Mouse (Mus musculus): Measurements from ENCODE around the gene Apba2. TPM values are rescaled to one million over a fixed set of nuclear protein-coding genes. Genes with fewer than 3 reads are reported as not detected.

Apba2 gene
- under 1 TPM; 0.27 to 0.39 TPM for total RNA-seq (2021)
- long read RNA-seq, experiment 1, result 0 reads
- long read RNA-seq, experiment 2, result 0 reads

DNA sequence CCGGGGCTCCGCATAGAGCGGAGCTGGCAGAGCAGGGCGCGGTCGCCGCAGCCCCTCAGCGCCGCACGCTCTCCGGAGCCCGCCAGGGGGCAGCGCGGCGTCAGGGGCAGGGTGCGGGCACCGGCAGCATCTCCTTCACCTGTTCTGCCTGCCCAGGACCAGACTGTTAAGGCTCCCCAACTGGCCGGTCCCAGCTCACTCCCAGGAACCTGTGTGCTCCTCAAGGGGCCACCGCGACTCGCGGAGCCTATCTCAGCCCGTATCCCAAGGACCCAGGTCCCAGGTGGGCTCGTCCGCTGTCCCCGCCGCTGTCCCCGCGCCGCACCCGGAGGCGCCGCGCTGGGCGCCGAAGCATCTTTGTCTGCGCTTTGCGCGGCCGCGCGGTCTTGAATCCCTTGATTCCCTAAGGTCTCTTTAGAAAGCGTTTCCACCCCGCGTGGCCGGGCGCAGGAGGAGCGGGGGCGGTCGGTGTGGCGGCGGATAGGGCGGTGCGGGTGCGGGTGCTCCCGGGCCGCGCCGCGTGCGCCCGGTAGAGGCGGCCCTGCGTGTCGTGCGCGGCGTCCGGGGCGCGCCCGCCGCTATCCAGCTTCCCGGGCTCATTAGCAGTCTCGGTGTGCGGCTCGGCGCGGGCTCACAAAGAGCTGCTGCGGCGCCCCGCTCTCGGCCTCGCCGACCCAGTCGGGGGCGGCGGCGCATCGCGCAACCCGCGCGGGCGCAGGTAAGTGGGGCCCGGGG lies at the start of gene Apba2:
Gene Apba2, plus strand, starts transcription at position 171 of the 735 bp plus-strand sequence.
- intact Hi-C loops (cut with DNase I; ENCODE audit: low total_unique reads), result loop anchor here (5.0 kb wide), 2 partner anchors 39 to 241 kb away; no protein-coding TSS in a partner anchor

DNA sequence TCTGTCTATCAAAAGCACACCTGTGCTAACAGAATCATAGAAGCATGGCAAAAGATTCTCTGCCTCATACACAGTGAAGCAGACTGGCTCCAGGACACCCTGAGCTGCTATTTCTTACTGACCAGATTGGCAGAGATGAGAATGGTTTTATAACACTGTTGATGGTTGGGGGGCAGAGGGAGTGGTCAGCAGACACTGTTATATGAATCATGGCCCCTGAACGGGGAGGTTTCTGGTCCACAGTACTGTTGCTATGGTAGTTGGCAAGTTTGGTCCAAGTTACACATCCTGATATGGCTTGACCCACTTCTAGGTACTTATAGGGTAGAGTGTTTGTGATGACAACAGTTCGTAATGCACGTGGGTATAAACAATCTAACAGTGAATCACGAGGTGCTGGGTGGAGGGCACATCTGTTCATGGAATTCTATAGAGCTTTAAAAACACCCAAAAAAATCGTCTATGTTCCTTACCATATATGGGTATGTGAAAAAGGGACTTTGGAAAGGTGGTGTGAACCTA lies 49.6 kb upstream of the Apba2 start:
- intact Hi-C loops (cut with DNase I; ENCODE audit: low total_unique reads), result no loop called here
- DNase-seq, result no peak

More for the DNA sequence above, at the start of gene Apba2:
- DNase-seq, result no peak

DNA sequence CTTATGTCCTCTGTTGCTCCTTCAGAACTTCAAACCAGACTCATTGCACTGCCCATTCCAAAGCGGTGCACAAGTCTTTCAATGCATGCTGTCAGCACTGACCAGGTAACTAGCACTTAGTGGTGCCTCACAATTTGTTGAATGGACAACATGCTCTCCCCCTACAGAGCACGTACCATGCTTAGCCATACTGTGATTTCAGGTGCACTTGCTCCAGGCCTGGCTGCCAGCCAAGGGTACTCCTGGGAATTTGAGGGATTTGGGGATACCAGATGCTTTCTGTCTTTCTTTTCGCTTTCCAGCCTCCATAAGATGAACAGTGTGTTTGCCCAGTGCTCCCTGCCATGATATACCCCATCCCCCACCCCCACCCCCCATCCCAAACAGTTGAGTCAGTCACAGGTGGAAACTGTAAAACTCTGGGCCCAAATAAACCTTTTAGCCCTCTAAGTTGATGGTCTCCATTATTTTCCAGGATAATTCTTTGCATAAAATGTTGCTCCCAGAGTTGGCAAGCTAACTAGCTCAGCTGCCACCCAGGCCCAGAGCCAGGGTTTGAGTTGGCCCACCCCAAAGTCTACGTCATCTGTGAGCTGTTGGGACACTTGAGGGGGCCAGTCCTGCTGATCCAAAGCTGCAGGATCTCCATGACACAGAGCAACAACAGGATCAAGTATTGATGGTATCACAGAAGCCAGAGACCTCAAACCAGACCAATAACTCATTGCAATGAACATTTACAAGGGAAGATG lies 48.9 kb upstream of the Apba2 start:
- intact Hi-C loops (cut with DNase I; ENCODE audit: low total_unique reads), result no loop called here

DNA sequence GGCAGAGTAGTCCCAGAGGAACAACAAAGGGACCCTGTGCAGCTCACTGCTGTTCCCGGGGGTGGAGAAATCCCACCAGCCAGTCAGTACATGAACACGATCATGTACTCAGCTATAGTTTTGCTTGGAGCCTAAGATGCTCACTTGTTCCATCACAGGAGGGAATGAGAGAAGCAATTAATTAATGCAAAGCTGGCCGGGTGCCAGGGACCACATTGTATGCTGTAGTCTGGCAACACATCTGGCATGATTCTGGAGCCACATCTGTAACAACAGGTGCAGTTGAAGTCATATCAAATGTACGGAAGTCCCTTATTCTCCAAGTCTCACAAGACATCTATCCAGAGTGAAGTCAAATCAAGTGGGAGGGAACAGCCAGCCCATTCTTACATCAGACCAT lies 45.3 kb upstream of the Apba2 start:
- intact Hi-C loops (cut with DNase I; ENCODE audit: low total_unique reads), result no loop called here

More for the DNA sequence above, 48.9 kb upstream of the Apba2 start:
- DNase-seq, result no peak

DNA sequence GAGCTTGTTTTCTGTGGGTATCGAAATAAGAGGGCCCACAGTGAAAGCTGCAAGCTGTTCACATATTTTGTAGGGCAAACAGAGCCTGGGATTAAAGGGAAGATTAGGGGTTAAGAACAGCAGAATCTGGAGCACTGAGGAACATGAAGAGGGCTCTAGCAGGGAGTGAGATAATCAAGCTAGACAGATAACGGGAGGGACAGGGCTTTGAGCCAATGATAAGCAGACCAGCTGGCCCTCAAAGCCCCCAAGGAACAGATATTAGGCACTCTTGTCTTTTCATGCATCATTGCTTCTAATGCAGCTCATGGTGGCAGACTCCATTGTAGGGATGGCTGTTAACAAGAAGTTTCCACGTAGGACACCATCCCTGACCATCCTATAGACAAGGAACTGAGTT lies 44.8 kb upstream of the Apba2 start:
- intact Hi-C loops (cut with DNase I; ENCODE audit: low total_unique reads), result no loop called here

More for the DNA sequence above, 45.3 kb upstream of the Apba2 start:
- DNase-seq, result no peak

DNA sequence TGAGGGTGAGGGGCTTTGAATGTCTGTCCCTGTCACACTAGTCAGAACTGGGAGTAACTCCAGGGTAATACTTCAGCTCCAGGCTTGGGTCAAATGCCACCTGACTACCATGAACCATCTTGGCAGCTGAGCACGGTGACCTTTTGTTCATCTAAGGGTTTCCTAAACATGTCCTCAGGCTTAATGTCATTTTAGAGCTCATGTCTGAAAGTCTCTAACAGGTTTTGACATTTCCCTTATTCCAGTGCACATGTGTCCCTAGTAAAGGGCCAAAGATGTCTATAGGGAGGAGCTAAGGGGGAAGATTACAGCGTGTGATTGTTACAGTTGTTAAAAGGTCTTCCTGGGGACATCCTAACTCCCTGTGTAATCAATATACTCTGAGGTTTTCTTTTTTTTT lies 43.7 kb upstream of the Apba2 start:
- intact Hi-C loops (cut with DNase I; ENCODE audit: low total_unique reads), result no loop called here
- DNase-seq, result no peak

More for the DNA sequence above, 44.8 kb upstream of the Apba2 start:
- DNase-seq, result no peak

DNA sequence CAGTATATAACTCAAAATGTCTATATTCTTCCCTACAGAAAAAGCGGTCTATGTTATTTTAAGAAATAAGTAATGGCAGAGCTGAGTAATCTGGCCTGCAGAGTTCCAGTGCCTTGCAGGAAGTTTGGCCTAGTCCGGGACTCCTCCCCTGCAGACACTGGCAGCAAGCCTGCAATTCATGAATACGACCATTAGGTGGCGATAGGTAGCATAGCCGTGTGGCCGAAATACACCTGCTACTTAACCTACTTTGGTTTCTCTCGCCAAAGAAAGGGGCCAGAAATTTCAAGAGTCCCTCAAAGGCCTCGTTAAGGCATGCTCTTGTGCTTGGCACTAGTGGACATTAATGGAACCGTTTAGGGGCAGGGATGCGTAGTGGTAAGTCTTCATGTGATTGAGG lies 4.1 kb upstream of the Apba2 start:
- intact Hi-C loops (cut with DNase I; ENCODE audit: low total_unique reads), result no loop called here
- no peak for DNase-seq

DNA sequence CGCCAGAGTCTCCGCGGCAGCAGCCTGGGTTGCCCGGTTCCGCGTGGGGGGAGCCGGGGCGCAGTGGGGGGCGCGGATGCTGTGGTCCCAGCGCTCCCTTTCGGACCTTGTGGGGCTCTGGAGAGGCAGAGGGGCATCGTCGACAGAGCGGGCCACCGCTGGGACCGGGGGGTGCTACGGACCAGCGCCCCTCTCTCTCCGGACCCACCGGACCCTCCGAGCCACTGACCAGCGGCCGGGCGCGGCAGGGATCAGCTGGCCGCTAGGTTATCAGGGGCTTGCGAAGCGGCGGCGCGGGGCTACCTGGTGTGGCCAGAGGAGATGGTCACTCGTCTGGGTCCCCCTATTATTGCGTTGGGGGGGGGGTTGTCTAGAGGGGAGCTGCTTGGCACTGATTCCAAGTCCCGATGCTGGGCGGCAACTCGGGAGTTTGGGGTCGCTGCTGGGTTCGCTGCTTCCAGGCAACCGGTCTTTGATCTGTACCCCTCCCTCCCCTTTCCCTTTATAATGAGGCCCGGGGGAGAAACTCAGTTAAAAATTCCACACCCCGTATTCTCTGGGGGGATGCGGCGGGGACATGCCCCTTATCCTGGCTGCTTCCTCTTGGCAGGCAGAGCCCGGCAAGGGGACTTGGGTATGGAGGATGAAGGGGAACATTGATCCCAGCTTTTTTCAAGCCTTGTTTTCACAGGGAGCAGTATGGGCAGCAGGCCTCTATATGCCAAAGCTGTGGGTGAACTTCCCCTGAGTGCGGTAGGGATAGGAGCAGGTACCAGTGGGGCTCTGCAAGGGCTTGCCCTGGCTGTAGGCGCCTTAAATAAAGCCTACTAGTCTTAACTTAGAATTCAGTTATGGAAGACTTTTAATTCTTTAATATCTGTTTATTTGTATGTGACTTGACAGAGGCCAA lies 1.0 kb downstream of the Apba2 start:
- no peak for DNase-seq
- intact Hi-C loops (cut with DNase I; ENCODE audit: low total_unique reads), result loop anchor here (5.0 kb wide), 2 partner anchors 40 to 240 kb away; no protein-coding TSS in a partner anchor

DNA sequence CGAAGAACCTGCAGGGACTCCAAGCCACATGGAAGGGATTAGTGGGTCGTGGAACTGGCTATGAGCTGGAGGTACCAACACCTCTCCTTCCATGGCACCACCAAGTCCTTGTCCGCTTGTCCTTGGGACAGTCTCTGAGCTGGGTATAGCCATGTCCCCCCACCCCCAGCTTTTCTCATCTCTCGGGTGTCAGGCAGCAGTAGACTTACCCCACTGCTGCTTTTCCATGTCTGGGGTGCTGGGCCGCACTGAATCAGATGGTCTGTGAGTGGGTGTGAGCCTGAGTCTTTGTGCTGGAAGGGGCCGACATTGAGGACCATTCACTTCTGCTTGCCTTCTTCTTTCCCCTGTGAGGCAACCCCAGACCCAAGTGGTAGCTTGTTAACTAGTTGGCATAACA lies 2.1 kb downstream of the Apba2 start:
- intact Hi-C loops (cut with DNase I; ENCODE audit: low total_unique reads), result loop anchor here (5.0 kb wide), 2 partner anchors 41 to 239 kb away; no protein-coding TSS in a partner anchor
- no peak for DNase-seq

DNA sequence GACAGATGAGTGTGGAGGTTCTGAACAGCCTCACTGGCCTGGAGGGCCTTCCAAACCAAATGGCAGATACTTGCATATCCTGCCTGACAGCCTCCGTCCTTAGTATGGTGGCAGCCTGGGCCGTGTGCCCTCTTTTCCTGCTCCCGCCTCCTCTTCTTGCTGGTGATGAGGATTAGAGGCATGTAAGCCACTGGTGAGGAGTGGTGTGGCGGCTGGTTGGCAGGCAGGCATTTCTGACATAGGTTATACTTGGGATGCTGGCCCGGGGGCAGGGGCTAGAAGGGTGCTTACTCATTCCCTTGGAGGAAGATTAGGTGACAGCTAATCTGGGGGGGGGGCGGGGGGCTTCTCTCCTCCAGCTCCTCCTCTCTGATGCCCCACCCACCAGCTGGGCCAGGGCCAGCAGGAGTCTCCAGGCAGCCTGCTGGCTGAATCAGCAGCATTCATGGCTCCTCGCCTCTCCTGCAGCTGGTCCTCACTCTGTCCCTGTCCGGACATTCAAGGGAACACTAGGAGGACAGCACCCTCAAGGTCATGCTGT lies 3.3 kb downstream of the Apba2 start:
- intact Hi-C loops (cut with DNase I; ENCODE audit: low total_unique reads), result loop anchor here (5.0 kb wide), 2 partner anchors 42 to 238 kb away; no protein-coding TSS in a partner anchor

DNA sequence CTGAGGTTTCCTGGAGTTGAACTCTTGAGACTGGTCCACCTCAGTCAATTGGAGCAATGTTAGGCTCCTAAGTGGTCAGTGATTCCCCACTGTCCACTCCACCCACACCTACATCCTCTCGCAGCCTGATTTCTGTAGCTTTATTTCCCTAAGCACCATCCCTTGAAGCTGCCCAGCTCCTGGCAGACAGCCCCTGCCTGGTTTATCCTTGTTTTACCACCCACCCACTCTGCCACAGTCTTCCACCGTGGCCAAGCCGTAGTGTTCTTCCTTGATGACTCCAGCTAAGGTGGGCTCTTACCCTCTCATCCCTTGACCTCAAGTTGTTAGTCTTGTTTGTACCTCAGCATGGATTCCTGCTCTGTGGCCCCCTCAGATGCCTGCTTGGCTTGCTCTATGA lies 4.1 kb downstream of the Apba2 start:
- intact Hi-C loops (cut with DNase I; ENCODE audit: low total_unique reads), result no loop called here
- DNase-seq, result no peak

More for the DNA sequence above, 3.3 kb downstream of the Apba2 start:
- DNase-seq, result no peak

DNA sequence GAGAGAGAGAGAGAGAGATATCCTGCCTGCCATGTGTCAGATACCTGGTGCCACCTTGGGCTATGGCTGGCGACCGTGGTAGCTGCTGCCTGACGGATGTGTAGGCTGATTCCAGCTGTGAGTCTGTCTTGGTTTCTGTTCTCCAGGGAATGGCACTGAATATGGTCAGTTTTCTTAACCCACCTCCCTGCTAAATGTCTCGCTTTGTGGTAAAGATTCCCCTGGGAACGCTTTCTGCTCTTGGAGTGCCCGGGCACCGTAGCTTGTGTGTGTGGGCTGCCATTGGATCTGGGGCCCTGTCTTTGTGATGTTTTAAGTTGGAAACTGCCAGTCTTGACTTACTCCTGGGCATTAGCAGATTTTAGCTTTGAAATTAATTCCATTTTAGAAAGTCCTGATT lies 7.3 kb downstream of the Apba2 start:
- no peak for DNase-seq
- intact Hi-C loops (cut with DNase I; ENCODE audit: low total_unique reads), result no loop called here

DNA sequence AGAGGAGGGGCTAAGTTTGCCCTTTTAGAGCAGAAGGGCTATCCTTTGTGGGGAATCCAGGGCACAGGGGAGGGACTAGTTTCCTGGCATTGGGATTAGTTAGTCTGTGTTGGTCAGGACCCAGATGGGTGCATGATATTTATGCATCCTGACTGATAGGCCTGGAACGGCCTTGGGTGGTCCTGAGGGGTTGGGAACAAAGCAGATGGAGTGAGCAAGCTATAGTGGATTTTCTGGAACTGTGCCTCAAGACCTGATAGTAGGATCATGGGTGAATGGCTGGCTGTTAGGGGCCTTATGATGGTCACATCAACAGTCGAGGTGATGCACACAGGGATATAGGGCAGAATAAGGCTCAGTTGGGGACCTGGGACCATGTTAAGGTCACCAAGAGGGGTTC lies 8.4 kb downstream of the Apba2 start:
- intact Hi-C loops (cut with DNase I; ENCODE audit: low total_unique reads), result no loop called here
- DNase-seq, result no peak

DNA sequence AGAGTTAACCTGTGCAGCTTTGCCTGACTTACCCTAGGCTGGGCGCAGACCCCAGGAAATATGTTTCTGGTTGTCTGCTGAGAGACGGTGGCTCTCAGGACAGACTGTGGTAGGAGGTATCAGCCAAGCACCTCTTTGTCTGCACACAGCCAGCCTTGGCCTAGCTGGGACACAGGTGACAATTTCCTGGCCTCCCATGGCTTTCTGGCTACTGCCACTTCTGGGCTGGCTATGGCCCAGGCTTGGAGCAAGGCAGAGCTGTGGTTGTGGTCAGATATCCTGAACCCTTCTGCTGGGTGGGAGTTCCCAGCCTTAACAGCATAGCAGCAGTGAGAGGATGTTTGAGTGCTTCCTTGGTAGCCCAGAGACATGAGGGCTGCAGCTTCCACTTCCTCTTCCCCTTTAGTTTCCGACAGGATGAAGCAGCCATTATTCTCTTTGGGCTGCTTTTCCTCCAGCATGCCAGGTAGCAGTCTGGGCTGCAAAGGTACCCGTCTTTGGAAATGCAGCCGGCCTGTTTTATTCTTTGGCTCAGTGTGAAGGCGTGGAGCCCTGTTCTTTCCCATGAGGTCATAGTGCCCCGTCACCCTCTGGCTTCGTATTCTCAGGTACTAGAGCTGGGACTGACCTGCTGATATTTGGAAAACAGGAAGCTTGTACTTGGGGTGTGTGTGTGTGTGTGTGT lies 9.2 kb downstream of the Apba2 start:
- intact Hi-C loops (cut with DNase I; ENCODE audit: low total_unique reads), result no loop called here
- DNase-seq, result no peak

DNA sequence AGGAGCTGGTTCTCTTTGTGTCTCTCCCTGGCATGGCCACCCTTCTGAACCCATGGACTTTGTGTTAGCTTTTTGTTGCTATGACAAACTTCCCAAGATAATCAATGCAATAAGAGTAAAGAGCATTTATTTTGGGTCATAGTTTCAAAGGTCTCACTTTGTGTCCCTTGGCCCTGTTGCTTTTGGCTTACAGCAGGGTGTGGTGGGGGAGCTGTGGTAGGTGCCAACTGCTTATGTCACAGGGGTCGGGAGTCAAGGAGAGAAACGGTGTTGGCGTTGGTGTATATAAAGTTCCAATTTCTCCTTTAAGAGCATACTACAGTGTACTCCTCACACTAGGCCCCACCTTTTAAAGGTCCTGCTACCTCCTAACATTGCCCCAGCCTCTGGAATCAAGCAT lies 12.1 kb downstream of the Apba2 start:
- intact Hi-C loops (cut with DNase I; ENCODE audit: low total_unique reads), result no loop called here
- DNase-seq, result no peak

DNA sequence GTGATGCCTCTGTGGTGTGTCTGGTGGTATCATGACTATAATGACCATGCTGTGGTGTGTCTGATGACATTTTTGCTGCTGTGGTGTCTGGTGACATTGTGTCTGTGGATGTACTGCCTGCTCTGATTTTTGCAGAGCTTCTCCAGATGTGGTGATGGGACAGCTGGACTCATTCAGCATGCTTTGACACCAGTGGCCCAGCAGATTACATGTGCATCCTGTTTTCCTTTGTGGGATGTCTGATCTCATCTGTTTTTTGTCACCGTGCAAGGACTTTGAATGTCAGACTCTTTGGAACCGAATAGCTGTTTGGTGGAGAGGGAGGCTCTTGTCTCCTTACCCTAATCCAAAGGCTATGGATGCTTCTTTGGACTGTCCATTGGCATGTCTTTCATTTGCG lies 13.8 kb downstream of the Apba2 start:
- intact Hi-C loops (cut with DNase I; ENCODE audit: low total_unique reads), result no loop called here
- DNase-seq, result no peak

DNA sequence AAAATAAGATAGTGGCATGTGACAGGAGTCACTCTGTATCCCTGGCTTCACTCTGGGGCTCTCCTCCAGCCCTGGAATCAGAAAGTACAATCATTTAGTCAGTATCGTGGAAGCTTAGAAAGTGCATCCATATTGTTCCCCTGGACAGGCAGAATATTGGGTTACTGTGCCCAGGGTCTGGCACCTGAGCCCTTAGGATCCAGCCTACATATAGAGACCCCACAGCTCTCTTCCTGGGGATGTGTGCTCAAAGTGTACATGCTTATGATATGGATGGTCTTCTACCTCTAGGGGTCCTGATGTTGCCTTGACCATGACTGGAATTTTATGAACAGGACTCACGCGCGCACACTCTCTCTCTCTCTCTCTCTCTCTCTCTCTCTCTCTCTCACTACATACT lies 14.4 kb downstream of the Apba2 start:
- DNase-seq, result no peak
- intact Hi-C loops (cut with DNase I; ENCODE audit: low total_unique reads), result no loop called here

DNA sequence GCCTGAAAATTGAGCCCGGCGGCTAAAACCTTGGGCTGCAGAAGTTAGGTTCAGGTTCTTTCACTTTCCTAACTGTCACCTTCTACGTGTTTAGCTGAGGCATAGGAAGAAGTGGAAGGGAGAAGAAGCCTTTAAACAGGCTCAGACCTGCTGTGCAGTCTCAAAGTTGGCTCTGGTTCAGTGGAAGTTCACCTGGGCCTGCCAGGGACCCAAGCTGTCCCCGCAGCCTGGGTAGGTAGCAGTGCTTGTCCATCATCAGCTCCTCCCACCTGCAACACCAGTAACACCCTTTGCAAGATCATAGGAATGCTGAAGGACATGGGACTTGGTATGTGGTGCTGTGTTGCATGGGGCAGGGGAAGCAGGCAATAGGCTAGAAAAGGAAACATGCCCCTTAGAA lies 17.6 kb downstream of the Apba2 start:
- DNase-seq, result no peak
- intact Hi-C loops (cut with DNase I; ENCODE audit: low total_unique reads), result no loop called here

DNA sequence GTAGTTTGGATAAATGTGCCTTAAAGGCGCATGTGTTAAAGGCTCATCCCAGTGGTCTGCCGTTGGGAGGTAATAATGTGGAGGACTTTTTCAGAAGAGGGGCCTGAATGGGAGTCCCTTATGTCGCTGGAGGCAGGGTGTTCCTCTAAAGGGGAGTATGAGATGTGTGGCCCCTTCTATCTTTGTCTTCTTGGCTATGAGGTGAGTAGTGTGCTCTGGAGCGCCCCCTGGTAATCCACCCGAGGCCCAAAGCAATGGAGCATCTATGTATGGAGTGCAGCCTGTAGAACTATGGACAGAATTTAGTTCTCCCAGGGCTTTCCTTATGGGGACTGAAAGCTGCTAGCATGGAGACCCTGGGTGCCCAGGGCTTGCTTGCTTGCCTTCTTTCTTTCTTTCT lies 18.0 kb downstream of the Apba2 start:
- DNase-seq, result no peak
- intact Hi-C loops (cut with DNase I; ENCODE audit: low total_unique reads), result no loop called here

All from gastrocnemius, postnatal 14 days (tissue).